Mouse (Mus musculus) CD4-positive naive resting alpha-beta T cell, adult 76 days (primary cell): ENCODE measurements around the gene Gm6685. TPM values are rescaled to one million over a fixed set of nuclear protein-coding genes. Genes with fewer than 3 reads are reported as not detected.

Experiments used
- total RNA-seq: library from RNA; stranded (reverse); gene quantifications from one replicate; pipeline ENCODE4 v1.2.4, GENCODE M21; 2023

Gene Gm6685
- total RNA-seq, result 5.6 TPM

DNA sequence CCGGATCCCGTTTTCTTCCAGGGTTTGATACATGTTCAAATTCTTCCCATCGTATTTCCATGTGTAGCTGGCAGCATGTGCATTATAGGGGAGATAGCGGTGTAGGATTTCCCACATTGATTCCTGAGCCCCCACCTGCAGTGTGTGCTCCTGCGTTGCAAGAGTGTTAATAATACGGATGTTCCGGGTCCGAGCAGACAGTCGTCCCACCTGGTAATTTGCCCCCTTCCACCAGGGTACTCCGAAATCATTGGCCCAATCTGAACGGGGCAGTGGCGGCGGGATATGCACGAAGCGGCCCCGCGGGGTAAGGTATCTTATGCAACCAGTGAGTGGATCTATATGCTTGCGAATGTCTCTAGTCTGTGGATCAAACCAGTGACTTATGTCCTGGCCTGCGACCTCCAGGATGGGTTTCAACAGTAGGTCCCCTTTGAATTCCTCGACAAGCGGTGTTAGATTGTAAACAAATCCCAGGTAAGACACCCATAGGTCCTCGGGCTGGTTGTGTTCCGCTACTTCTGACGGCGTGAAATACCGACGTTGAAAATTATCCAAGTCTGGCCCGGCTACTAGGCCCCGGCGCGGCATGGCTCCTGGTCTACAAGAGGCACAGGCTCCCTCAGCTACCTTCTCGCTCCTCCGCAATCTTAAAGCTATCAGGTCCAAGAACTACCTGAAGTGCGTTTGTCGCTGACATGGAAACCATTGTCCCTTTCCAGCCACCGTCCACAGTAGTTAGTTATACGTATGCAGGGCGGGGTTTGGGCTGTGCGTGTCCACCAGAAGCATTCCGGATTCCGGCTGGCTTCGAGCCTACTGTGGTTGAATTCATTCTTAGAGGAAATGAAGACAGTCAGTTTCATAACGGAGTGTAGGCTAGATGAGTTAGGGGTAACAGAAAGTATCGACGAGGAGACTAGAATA is at the start of gene Gm6685:
Gene Gm6685, minus strand, starts transcription at position 644 of the 927 bp plus-strand sequence.

Other genes with a start within 250 kb of the Gm6685 start
- not detected for gene Ccdc85a, start 244.5 kb upstream of the Gm6685 start, total RNA-seq